Mouse (Mus musculus) liver, embryonic 14.5 days (tissue): ENCODE measurements at regions not wholly inside any gene's neighbourhood (a gene's known extent, or its start where the extent isn't known, plus 50 kb on each side); places are given as distances from the start of the nearest gene placed in this dataset.

ENCODE experiments used
- CTCF ChIP-seq: IDR thresholded peaks from 2 replicates; pipeline ENCODE4 v1.5.1; 2016; ENCODE audit warnings: antibody characterized with exemption, low read depth, control low read depth
- EP300 ChIP-seq: IDR thresholded peaks from 2 replicates; pipeline ENCODE4 v1.6.1; 2016; ENCODE audit warnings: antibody characterized with exemption, low read depth

- TF ChIP-seq CTCF (no peak), EP300 (no peak)
Measured at GRCm38 (mm10) chr6:100023434-100024095, 263.7 kb downstream of the Rybp start.
